Mouse (Mus musculus): Measurements from ENCODE around the gene Cd70. TPM values are rescaled to one million over a fixed set of nuclear protein-coding genes. Genes with fewer than 3 reads are reported as not detected.
A peak's percentile ranks its signal among the peaks of the same experiment; 100 is the strongest.

Gene Cd70
- polyA plus RNA-seq, 1 experiment = 0.13 TPM

- DNase-seq = peak; percentile 80
- under 1% methylated on average over 11 of the region's 11 CpGs for WGBS
- Histone ChIP-seq H3K4me3 (ENCODE audit: insufficient read depth, low read depth, low read length) (peak overlapping the region; percentile 24; the same call in 1 of the 2 replicates), H3K36me3 (ENCODE audit: control insufficient read depth, insufficient read depth, low read length) (no peaks in the 10 kb centered on the region), H3K4me1 (ENCODE audit: control insufficient read depth, insufficient read depth, low read length) (no peaks in the 10 kb centered on the region), H3K27ac (ENCODE audit: insufficient read depth, low read depth, low read length) (no peak overlapping the region), H3K27me3 (replicated peaks; ENCODE audit: control insufficient read depth, insufficient read depth, low read length) (no peaks in the 10 kb centered on the region)
- TF ChIP-seq POLR2A (IDR thresholded peaks at IDR 0.05; ENCODE audit: low read depth, low read length) (no peak), CTCF (conservative IDR thresholded peaks at IDR 0.05; ENCODE audit: insufficient read depth, insufficient read length, low read depth, low read length) (peak; percentile 85)
These were observed 53.0 kb downstream of the Cd70 start for GRCm38 (mm10) chr17:57096623-57096920.

Other genes with a start within 250 kb of the Cd70 start
- gene Mllt1, start 214.4 kb downstream of the Cd70 start, polyA plus RNA-seq (2012; rRNA removed) = 30.1 and 37.9 TPM in 2 replicates
- gene Acer1, start 167.7 kb downstream of the Cd70 start, polyA plus RNA-seq (2012; rRNA removed) = not detected in 2 replicates
- gene Clpp, start 159.5 kb downstream of the Cd70 start, polyA plus RNA-seq (2012; rRNA removed) = 245 and 276 TPM in 2 replicates
- 54.4 and 59.2 TPM in 2 replicates for gene Alkbh7, start 152.4 kb downstream of the Cd70 start, polyA plus RNA-seq (2012; rRNA removed)
- not detected in 2 replicates for gene Pspn, start 149.8 kb downstream of the Cd70 start, polyA plus RNA-seq (2012; rRNA removed)
- 22.0 and 25.1 TPM in 2 replicates for gene Gtf2f1, start 138.5 kb downstream of the Cd70 start, polyA plus RNA-seq (2012; rRNA removed)
- 0.11 and 0.15 TPM in 2 replicates for gene Gm17949, start 138.3 kb downstream of the Cd70 start, polyA plus RNA-seq (2012; rRNA removed)
- gene Khsrp, start 118.3 kb downstream of the Cd70 start, polyA plus RNA-seq (2012; rRNA removed) = 49.7 and 51.1 TPM in 2 replicates
- gene Slc25a41, start 108.1 kb downstream of the Cd70 start, polyA plus RNA-seq (2012; rRNA removed) = 0.13 TPM in 1 of 2 replicates, not detected in the other
- 110 and 124 TPM in 2 replicates for gene Crb3, start 90.7 kb downstream of the Cd70 start, polyA plus RNA-seq (2012; rRNA removed)
- gene Slc25a23, start 89.9 kb downstream of the Cd70 start, polyA plus RNA-seq (2012; rRNA removed) = 121 and 124 TPM in 2 replicates
- 2.0 and 4.9 TPM in 2 replicates for gene Dennd1c, start 71.3 kb downstream of the Cd70 start, polyA plus RNA-seq (2012; rRNA removed)
- gene Tubb4a, start 62.0 kb downstream of the Cd70 start, polyA plus RNA-seq (2012; rRNA removed) = 2.1 and 2.9 TPM in 2 replicates
- 1.6 and 2.5 TPM in 2 replicates for gene Tnfsf9, start 44.5 kb downstream of the Cd70 start, polyA plus RNA-seq (2012; rRNA removed)
- gene Tnfsf14, start 44.4 kb upstream of the Cd70 start, polyA plus RNA-seq (2012; rRNA removed) = 0.35 and 0.44 TPM in 2 replicates
- gene C3, start 78.4 kb upstream of the Cd70 start, polyA plus RNA-seq (2012; rRNA removed) = 51.5 and 69.4 TPM in 2 replicates
- 36.7 and 39.6 TPM in 2 replicates for gene Gpr108, start 98.7 kb upstream of the Cd70 start, polyA plus RNA-seq (2012; rRNA removed)
- gene Trip10, start 99.7 kb upstream of the Cd70 start, polyA plus RNA-seq (2012; rRNA removed) = 30.4 and 35.6 TPM in 2 replicates
- 1.1 and 3.4 TPM in 2 replicates for gene Vav1, start 129.3 kb upstream of the Cd70 start, polyA plus RNA-seq (2012; rRNA removed)
- 4.2 and 6.1 TPM in 2 replicates for gene Adgre1, start 208.9 kb upstream of the Cd70 start, polyA plus RNA-seq (2012; rRNA removed)

All from kidney, adult 2 months (tissue).